10 mouse cellular contexts compared by ENCODE assay signal in genomic region chrX:73484076-73484475, GRCm38 (mm10). TPM values are rescaled to one million over a fixed set of nuclear protein-coding genes. Genes with fewer than 3 reads are reported as not detected.
DNase-seq lines count a peak whose midpoint lies in the region; ATAC-seq lines count a peak whose summit lies in the region.
"Had no signal": no experiment of that assay in that cellular context is flagged by ENCODE, and none has a peak within 500 bp of the region (broad histone marks: within the 10 kb centered on the region; RNA-seq: fewer than 3 reads in every experiment).

No protein-coding gene starts in this region.

- no peak overlapping the region for H3K9ac ChIP-seq in forebrain, embryonic 15.5 days (replicated peaks)
- H3K9ac ChIP-seq in liver, embryonic 11.5 days (ENCODE audit: low read depth, low read length): no peak overlapping the region

- 75% methylated on average over 1 of the region's 1 CpGs for WGBS in forebrain, embryonic 10.5 days
- 95% methylated on average over 1 of the region's 1 CpGs for WGBS in forebrain, embryonic 15.5 days
- 79% methylated on average over 1 of the region's 1 CpGs for WGBS in liver, embryonic 11.5 days

- no peak for DNase-seq in forebrain, embryonic 10.5 days (ENCODE audit: extremely low spot score, low spot score)
- peak; percentile 13 for DNase-seq in right cerebral cortex, postnatal 4 days
- no peak for DNase-seq in right cerebral cortex, postnatal 36 days (ENCODE audit: low spot score in 2 of 2)
- DNase-seq in liver, embryonic 11.5 days (ENCODE audit: low spot score): no peak
- no peak for DNase-seq in frontal cortex, postnatal 10 days (ENCODE audit: low spot score in 2 of 2)
- no peak for DNase-seq in spleen, postnatal 36 days (ENCODE audit: low spot score in 2 of 2)
- DNase-seq: midbrain, embryonic 14.5 days had no signal

- H3K27ac ChIP-seq in forebrain, embryonic 10.5 days: 0 out of 2 replicates have a peak overlapping the region, but pooled peaks have one; percentile 60
- H3K27ac ChIP-seq in forebrain, embryonic 15.5 days (replicated peaks): no peak overlapping the region
- no peak overlapping the region for H3K27ac ChIP-seq in liver, embryonic 11.5 days (ENCODE audit: low read depth, low read length)

- ATAC-seq in forebrain, embryonic 15.5 days (replicated peaks): no peak
- ATAC-seq in liver, embryonic 11.5 days (replicated peaks; ENCODE audit: low FRiP score): no peak
- ATAC-seq in megakaryocyte, adult 5-6 weeks (ENCODE audit: poor library complexity, severe bottlenecking): no peak
- ATAC-seq: activated CD4-positive, CD25-positive, alpha-beta regulatory T cell, adult 4 months had no signal

- H3K4me1 ChIP-seq in forebrain, embryonic 10.5 days: peaks cover 6% of the 10 kb centered on the region; the same call in 1 of the 2 replicates
- no peaks in the 10 kb centered on the region for H3K4me1 ChIP-seq in forebrain, embryonic 15.5 days
- H3K4me1 ChIP-seq in liver, embryonic 11.5 days (replicated peaks; ENCODE audit: control insufficient read depth, insufficient read depth, low read length): no peaks in the 10 kb centered on the region

- peaks cover 92% of the 10 kb centered on the region for H3K27me3 ChIP-seq in forebrain, embryonic 10.5 days (ENCODE audit: poor library complexity, severe bottlenecking)
- H3K27me3 ChIP-seq in forebrain, embryonic 15.5 days: no peaks in the 10 kb centered on the region
- H3K27me3 ChIP-seq in liver, embryonic 11.5 days (replicated peaks; ENCODE audit: control insufficient read depth, insufficient read depth, low read length): peaks cover 29% of the 10 kb centered on the region

- H3K4me3 ChIP-seq in forebrain, embryonic 10.5 days: peak overlapping the region; percentile 24
- H3K4me3 ChIP-seq in forebrain, embryonic 15.5 days: no peak overlapping the region
- H3K4me3 ChIP-seq in liver, embryonic 11.5 days (ENCODE audit: low read depth, low read length): peak overlapping the region; percentile 26

- H3K9me3 ChIP-seq in forebrain, embryonic 10.5 days: no peaks in the 10 kb centered on the region
- H3K9me3 ChIP-seq in forebrain, embryonic 15.5 days: no peaks in the 10 kb centered on the region
- no peaks in the 10 kb centered on the region for H3K9me3 ChIP-seq in liver, embryonic 11.5 days (ENCODE audit: control insufficient read depth, low read length)

- H3K36me3 ChIP-seq in forebrain, embryonic 10.5 days (replicated peaks): no peaks in the 10 kb centered on the region
- no peaks in the 10 kb centered on the region for H3K36me3 ChIP-seq in forebrain, embryonic 15.5 days
- H3K36me3 ChIP-seq in liver, embryonic 11.5 days (ENCODE audit: control insufficient read depth, insufficient read depth, low read length): no peaks in the 10 kb centered on the region

- no peak overlapping the region for H3K4me2 ChIP-seq in forebrain, embryonic 15.5 days (replicated peaks)
- H3K4me2 ChIP-seq in liver, embryonic 11.5 days: peak overlapping the region; percentile 46

RNA-seq across cellular contexts. Expression of gene Bgn, which starts 0.7 kb away (rescaled TPM):
- 10.3 and 12.3 TPM in 2 replicates for polyA plus RNA-seq in forebrain, embryonic 10.5 days (2016; fragmentation: Nextera tagmentation; extraction: Ambion mirVana)
- 12.8 and 13.4 TPM in 2 replicates for polyA plus RNA-seq in forebrain, embryonic 15.5 days (2015; fragmentation: Nextera tagmentation; extraction: Ambion mirVana)
- polyA plus RNA-seq in liver, embryonic 11.5 days (2014; fragmentation: Nextera tagmentation; extraction: Ambion mirVana): 21.5 and 22.9 TPM in 2 replicates
- 3.0 and 7.7 TPM in 2 replicates for total RNA-seq in megakaryocyte, adult 5-6 weeks (2015)
- 0.45 and 0.48 TPM in 2 replicates for total RNA-seq in megakaryocyte, adult 5-6 weeks (2017)
- polyA plus RNA-seq: activated CD4-positive, CD25-positive, alpha-beta regulatory T cell, adult 4 months had no signal

RNA-seq across cellular contexts. Expression of gene Atp2b3, which starts 18.8 kb away (rescaled TPM):
- polyA plus RNA-seq in forebrain, embryonic 10.5 days (2016; fragmentation: Nextera tagmentation; extraction: Ambion mirVana): 0.06 and 0.10 TPM in 2 replicates
- polyA plus RNA-seq in forebrain, embryonic 15.5 days (2015; fragmentation: Nextera tagmentation; extraction: Ambion mirVana): 3.7 and 4.4 TPM in 2 replicates
- polyA plus RNA-seq in liver, embryonic 11.5 days (2014; fragmentation: Nextera tagmentation; extraction: Ambion mirVana): 0.09 and 0.10 TPM in 2 replicates
- not detected in 2 replicates for total RNA-seq in megakaryocyte, adult 5-6 weeks (2015)
- not detected in 2 replicates for total RNA-seq in megakaryocyte, adult 5-6 weeks (2017)
- polyA plus RNA-seq: activated CD4-positive, CD25-positive, alpha-beta regulatory T cell, adult 4 months had no signal

RNA-seq across cellular contexts. Expression of gene Haus7, which starts 25.2 kb away (rescaled TPM):
- polyA plus RNA-seq in forebrain, embryonic 10.5 days (2016; fragmentation: Nextera tagmentation; extraction: Ambion mirVana): 87.8 and 88.7 TPM in 2 replicates
- polyA plus RNA-seq in forebrain, embryonic 15.5 days (2015; fragmentation: Nextera tagmentation; extraction: Ambion mirVana): 58.0 and 61.1 TPM in 2 replicates
- 66.2 and 67.8 TPM in 2 replicates for polyA plus RNA-seq in liver, embryonic 11.5 days (2014; fragmentation: Nextera tagmentation; extraction: Ambion mirVana)
- total RNA-seq in megakaryocyte, adult 5-6 weeks (2015): 15.7 and 19.7 TPM in 2 replicates
- total RNA-seq in megakaryocyte, adult 5-6 weeks (2017): 21.9 and 24.8 TPM in 2 replicates

RNA-seq across cellular contexts. Expression of gene Trex2, which starts 48.9 kb away (rescaled TPM):
- not detected in 2 replicates for polyA plus RNA-seq in forebrain, embryonic 10.5 days (2016; fragmentation: Nextera tagmentation; extraction: Ambion mirVana)
- polyA plus RNA-seq in forebrain, embryonic 15.5 days (2015; fragmentation: Nextera tagmentation; extraction: Ambion mirVana): not detected in 2 replicates
- not detected in 2 replicates for polyA plus RNA-seq in liver, embryonic 11.5 days (2014; fragmentation: Nextera tagmentation; extraction: Ambion mirVana)
- not detected in 2 replicates for total RNA-seq in megakaryocyte, adult 5-6 weeks (2015)
- not detected in 2 replicates for total RNA-seq in megakaryocyte, adult 5-6 weeks (2017)
- polyA plus RNA-seq: activated CD4-positive, CD25-positive, alpha-beta regulatory T cell, adult 4 months; midbrain, embryonic 14.5 days had no signal
